Mouse (Mus musculus) embryonic fibroblast, embryonic 13.5 days (primary cell): ENCODE measurements around the gene Ccno.

Experiments
- CTCF ChIP-seq: IDR thresholded peaks from 2 replicates; pipeline ENCODE4 v1.5.1; 2011; ENCODE audit warnings: mild to moderate bottlenecking, control low read depth, low read length, moderate library complexity, borderline replicate concordance; ENCODE audit not compliant: insufficient read depth
- POLR2A ChIP-seq: IDR thresholded peaks from 2 replicates; pipeline ENCODE4 v1.6.1; 2011; ENCODE audit warnings: low read depth, mild to moderate bottlenecking, control low read depth, low read length, moderate library complexity

DNA sequence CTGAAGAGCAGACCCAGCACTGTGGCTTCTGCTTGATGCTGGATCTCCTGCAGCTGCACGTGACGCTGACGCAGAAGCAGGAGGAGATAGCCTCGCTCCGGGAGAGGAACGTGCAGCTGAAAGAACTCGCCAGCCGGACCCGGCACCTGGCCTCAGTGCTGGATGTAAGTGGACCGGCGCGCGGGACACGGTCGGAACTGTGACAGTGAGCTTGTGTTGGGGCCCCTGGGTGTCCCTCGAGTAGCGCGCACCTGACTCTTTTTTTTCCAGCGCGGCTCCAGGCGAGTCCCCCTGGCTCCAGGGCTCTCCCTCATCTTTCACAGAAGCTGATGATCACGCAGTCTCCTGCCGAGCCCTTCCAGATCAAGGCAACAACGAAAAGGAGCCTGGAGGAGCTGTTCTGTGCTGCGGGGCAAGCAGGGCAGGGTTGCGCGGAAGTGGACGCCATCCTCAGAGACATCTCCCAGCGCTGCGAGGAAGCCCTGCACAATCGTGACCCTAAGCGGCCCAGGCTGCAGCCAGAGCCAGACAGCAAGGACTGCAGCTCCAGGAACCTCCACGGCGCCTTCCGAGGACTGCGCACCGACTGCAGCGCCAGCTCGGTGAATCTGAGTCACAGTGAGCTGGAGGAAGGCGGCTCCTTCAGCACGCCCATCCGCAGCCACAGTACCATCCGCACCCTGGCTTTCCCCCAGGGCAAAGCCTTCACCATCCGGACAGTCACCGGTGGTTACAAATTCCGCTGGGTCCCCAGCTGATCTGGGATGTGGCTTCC lies 11.0 kb downstream of the Ccno start:
- TF ChIP-seq POLR2A (no peak), CTCF (no peak)
